Mouse (Mus musculus) left cerebral cortex, adult 9 months (tissue): ENCODE results near the gene Aunip.

Experiments used
- DNase-seq, 2 experiments: peaks; one replicate each; pipeline ENCODE4 v3.0.0; 2022; ENCODE audit warnings: low spot score in 2 of 2

Gene Aunip

DNA sequence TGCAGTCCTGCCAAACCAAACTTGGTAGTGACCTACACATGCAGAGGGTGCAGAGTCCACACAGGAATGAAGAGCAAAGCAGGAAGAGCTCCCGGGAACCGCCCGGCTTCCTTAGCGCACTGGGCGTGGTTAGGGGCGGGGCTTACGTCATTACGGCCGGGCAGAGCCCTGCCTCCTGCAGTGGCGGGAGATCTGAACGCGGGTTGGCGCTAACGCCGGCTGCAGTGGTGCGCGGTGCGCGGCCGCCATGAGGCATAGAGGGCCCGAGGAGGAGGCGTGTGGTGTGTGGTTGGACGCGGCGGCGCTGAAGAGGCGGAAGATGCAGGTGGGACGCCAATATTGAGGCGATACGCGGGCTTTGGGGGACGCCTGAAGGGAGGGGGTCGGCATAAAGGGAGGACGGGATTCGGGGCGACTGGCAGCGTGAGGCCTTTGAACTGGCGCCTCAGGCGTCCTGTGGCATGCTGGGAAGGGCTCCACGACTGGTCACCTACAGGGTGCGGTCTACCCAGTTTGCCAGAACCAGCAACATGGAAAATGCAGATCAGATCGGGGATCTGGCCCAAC, at the start of gene Aunip:
Gene Aunip, plus strand, starts transcription at position 155 of the 567 bp plus-strand sequence.
- DNase-seq, result peak in 1 of 2 experiments; percentile 79

DNA sequence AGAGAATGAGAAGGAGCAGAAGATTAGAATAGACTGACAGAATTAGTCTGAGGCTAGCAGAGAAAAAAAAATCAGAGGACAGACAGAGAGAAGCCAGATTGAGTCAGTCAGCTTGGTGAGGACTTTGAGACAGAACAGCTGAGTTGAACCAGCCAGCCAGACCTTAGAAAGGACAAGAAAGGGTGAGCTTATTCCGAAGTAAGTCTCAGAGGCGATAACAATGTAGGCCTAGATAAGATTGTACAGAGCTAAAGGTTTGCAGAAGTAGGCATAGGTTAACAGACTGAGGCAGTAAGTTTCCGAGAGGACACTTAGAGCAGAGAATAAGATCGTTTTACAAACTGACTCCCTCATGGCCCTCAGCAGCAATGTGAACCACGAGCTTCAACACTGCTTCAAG, 49.5 kb upstream of the Aunip start:
- DNase-seq, result no peak

- DNase-seq, result no peak
These were observed 45.0 kb upstream of the Aunip start for GRCm38 (mm10) chr4:134465789-134466188.

GRCm38 (mm10) chr4:134466381-134467262, 44.2 kb upstream of the Aunip start:
- DNase-seq, result no peak

GRCm38 (mm10) chr4:134467435-134468214, 43.2 kb upstream of the Aunip start:
- DNase-seq, result no peak

GRCm38 (mm10) chr4:134468215-134468575, 42.6 kb upstream of the Aunip start, which contains the start of gene Stmn1:
Stmn1 (plus strand) TSS chr4:134468320.
- peak; percentile 87 to 96 for DNase-seq

DNA sequence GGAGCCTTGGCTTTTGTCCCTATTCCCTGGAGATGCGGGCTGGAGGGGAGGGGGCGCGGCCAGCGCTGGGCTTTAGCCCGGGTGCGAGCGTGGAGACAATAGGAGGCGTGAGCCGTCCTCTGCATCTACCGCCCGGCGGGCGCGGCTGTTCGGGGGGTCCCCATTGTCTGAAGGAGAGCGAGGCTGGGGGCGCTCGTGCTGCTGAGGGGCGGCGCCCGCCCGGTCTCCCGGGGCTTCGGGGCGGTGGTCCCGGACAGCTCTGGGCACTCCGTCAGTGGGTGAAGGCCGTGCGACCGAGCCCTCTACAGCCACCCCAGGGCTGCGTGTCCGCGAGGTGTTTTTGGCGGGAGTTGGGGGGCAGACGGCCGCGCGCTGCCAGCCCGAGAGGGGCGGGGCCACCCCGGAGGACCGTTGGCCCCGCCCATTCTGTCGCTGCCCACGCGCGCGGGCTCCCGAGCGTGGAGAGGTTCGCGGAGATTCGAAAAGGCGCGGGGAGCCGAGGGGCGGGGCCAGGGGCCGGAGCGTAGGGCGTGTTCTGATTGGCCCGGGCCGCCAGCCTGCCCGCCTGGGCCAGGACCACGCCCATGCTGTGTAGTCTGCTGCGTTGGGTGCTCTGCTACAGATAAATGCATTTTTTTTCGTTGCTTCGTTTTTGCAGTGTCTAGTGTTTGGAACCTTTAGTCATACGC, 42.1 kb upstream of the Aunip start:
- peak; percentile 85 to 93 for DNase-seq

GRCm38 (mm10) chr4:134469341-134469796, 41.4 kb upstream of the Aunip start:
- DNase-seq, result no peak

- DNase-seq, result no peak
These were observed 40.8 kb upstream of the Aunip start for GRCm38 (mm10) chr4:134469985-134470384.

- no peak for DNase-seq
These were observed 39.3 kb upstream of the Aunip start for GRCm38 (mm10) chr4:134471469-134471868.

DNA sequence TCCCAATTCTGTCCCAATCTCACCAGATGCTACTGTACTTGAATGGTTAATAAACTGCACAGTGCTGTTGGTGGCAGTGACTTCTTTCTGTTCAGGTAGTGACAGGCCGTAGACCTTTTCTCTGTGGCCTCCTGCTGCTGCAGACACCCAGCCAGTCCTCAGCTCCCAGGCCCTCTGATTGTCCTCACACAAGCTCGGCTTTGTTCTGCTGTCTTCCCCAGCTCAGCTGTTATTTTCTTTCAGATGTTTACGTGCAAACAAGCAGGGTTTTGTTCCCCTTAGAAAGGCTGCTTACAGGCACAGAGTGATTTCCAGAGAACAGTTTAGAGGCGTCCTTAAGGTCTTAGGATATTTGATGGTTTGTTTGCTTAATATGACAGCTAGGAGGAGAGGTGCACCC, 37.0 kb upstream of the Aunip start:
- DNase-seq, result no peak

GRCm38 (mm10) chr4:134474240-134474639, 36.6 kb upstream of the Aunip start:
- DNase-seq, result no peak

DNA sequence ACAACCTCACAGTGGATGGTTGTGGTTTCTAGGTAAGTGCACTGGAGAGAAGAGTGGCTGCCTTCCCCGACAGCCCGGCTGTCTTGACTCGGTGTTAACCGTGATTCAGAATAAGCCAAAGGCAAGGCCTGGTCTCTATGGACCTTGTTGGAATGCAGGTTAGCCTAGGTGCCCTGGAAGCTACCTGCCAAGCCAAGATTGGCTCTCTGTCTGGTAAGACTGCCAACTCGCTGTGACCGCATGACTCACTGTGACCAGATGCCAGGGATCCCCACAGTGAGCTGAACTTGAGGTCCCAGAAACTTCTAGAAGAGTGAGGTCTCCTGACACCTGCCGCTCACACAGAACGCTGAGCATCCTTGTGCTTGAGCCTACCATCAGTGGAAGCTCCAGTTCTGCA, 33.9 kb upstream of the Aunip start:
- DNase-seq, result no peak

DNA sequence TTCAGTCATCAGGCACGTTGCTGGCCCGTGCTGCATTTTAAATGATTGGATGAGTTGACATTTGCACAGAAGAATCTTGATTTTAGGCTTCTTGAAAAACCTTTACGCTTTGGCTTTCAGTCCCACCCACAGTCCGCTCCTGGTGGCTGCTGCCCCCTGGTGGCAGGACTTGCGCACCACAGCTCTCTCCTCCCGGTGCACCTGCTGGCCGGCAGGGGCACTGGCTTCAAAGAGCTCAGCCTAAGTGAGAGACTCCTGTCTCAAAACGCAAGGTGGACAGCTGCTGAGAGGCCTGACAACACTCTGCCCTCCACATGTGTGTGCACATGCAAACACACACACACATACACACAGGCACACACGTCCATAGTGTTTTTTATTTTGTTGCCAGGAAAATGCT, 32.8 kb upstream of the Aunip start:
- DNase-seq, result peak in 1 of 2 experiments; percentile 96

GRCm38 (mm10) chr4:134479839-134480238, 31.0 kb upstream of the Aunip start:
- DNase-seq, result no peak

DNA sequence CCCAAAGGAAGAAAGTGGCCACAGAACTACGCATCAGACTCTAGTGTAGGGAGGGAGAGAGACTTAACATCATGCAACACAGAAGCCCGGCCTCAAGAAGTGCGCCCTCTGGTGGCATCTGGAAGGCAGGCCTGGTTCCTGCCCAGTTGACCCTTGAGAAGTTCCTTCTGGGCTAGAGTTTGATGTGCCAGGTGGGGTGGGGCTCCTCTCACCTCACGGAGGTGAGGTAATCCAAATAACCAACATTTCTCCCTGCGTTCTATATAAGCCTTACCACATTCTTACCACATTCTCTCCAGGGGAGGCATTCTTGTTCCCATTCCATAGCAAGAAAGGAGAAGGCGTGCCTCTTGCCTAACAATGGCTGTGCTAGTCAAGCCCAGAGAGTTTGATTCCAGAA, 29.9 kb upstream of the Aunip start:
- peak in 1 of 2 experiments; percentile 85 for DNase-seq

DNA sequence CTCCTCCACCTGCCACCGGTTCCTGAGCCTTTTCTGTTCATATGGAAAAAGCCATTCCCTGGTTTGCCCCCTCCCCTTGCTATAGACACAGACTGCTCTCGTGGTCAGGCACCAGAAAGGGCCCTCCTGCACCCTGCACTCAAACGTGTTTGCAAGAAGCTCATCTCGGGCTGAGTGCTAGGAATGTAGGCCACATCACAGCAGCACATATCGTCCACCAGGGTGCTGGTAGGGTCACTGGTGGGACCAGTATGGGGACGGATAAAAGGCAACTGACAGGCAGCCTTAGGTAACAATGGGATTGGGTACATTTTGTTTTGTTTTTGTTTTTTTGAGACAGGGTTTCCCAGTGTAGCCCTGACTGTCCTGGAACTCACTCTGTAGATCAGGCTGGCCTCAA, 29.5 kb upstream of the Aunip start:
- DNase-seq, result no peak

GRCm38 (mm10) chr4:134482442-134482841, 28.4 kb upstream of the Aunip start:
- DNase-seq, result no peak

GRCm38 (mm10) chr4:134483078-134483688, 27.6 kb upstream of the Aunip start:
- DNase-seq, result no peak

DNA sequence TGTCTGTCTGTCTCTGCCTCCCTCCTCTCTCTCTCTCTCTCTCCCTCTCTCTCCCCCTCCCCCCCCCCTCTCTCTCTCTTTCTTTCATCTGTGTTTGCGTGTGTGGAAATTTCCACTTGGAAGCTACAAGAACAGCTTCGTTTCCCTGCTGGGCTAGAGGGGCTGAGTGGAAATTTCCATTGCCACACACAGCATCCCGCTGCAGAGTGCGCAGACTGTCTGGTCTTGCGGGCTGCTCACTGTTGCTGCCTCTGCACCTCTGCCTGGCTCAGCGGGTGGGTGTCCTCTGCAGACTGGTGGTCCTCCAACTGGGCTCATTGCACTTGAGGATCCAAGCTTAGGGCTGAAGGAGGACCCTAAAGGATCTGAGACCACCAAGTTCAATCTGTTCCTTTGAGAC, 27.1 kb upstream of the Aunip start:
- peak in 1 of 2 experiments; percentile 71 for DNase-seq

DNA sequence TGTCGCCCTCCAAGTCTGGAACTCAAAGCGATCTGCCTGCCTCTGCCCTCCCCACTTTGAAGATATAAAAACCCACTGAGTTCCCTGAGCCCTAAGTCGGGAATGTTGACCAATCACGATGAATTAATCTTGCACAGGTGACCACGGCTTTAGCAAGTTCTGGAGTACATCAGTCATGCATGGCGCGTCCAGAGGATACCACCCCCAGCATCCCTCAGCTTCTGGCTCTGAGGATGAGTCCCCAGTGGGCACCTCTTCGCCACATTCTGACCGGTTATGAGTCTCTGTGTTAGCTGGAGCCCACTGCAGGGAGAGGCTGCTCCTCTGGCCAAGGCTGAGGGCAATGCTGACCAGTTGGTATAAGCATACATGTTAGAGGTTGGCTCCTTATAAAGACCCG, 26.6 kb upstream of the Aunip start:
- DNase-seq, result no peak
